Mouse (Mus musculus) brain, embryonic 14.5 days (tissue): Measurements from ENCODE around the gene Tcf25.

Experiments used
- CTCF ChIP-seq: fragments of 200-500 bp; IDR thresholded peaks from 2 replicates; pipeline ENCODE4 v1.5.1; 2012; ENCODE audit warnings: inconsistent platforms, mild to moderate bottlenecking, moderate library complexity, borderline replicate concordance; ENCODE audit not compliant: insufficient read depth, insufficient read length; ENCODE audit errors: extremely low read depth
- POLR2A ChIP-seq: fragments of 200-500 bp; IDR thresholded peaks from 2 replicates; pipeline ENCODE4 v1.6.1; 2012; ENCODE audit warnings: mild to moderate bottlenecking, inconsistent platforms, borderline replicate concordance; ENCODE audit not compliant: poor library complexity, insufficient read depth, insufficient read length, severe bottlenecking; ENCODE audit errors: extremely low read depth

DNA sequence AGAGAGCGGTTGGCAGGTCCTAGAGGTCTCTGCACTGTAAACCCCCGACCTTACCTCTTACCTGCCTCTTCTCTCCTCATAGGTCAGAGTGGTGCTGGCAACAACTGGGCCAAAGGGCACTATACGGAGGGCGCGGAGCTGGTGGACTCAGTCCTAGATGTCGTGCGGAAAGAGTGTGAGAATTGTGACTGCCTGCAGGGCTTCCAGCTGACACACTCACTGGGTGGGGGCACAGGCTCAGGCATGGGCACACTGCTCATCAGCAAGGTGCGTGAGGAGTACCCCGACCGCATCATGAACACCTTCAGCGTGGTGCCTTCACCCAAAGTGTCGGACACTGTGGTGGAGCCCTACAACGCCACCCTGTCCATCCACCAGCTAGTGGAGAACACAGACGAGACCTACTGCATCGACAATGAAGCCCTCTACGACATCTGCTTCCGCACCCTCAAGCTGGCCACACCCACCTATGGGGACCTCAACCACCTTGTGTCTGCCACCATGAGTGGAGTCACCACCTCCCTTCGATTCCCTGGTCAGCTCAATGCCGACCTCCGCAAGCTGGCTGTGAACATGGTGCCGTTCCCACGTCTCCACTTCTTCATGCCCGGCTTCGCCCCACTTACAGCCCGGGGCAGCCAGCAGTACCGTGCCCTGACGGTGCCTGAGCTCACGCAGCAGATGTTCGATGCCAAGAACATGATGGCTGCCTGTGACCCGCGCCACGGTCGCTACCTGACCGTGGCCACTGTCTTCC, 47.1 kb downstream of the Tcf25 start:
- TF ChIP-seq CTCF (no peak), POLR2A (no peak)
